Mouse (Mus musculus) effector memory CD4-positive, alpha-beta T cell, adult 5 months (primary cell): ENCODE data around the gene Cblb. TPM values are rescaled to one million over a fixed set of nuclear protein-coding genes. Genes with fewer than 3 reads are reported as not detected.

Experiments
- polyA plus RNA-seq: library from polyadenylated mRNA; unstranded; fragments of 100-300 nt; shearing (Covaris generic); gene quantifications from one replicate; pipeline ENCODE4 v1.2.1, GENCODE M21; 2017

The Cblb gene
- 644 TPM for polyA plus RNA-seq

GRCm38 (mm10) chr16:52031091-52031689 is at the start of gene Cblb:
Gene Cblb (plus strand): TSS chr16:52031225.

